Mouse (Mus musculus) midbrain, embryonic 16.5 days (tissue): ENCODE data around the gene Ggt7. TPM values are rescaled to one million over a fixed set of nuclear protein-coding genes. Genes with fewer than 3 reads are reported as not detected.
"Not testable (repeated sequence)": the region's sequence is repeated elsewhere in the genome, so short reads cannot be mapped to it uniquely, and the experiment has no call there.

Experiments
- ATAC-seq: fragments of 200-750 bp; cut with Nextera tagmentation; 2 replicates; pipeline ENCODE4 v1.8.0; 2017; ENCODE audit warnings: moderate TSS enrichment
- H3K27ac ChIP-seq: fragments of 300-500 bp; sonication (generic); 2 replicates; pipeline ENCODE4 v1.5.1; 2014; ENCODE audit warnings: mild to moderate bottlenecking, low read length, mixed read lengths
- H3K27me3 ChIP-seq: fragments of 300-500 bp; sonication (generic); 2 replicates; pipeline ENCODE4 v1.6.1; 2014; ENCODE audit warnings: low read depth, low read length, mixed read lengths; ENCODE audit not compliant: control insufficient read depth, insufficient read depth
- H3K36me3 ChIP-seq: fragments of 300-500 bp; sonication (generic); 2 replicates; pipeline ENCODE4 v1.6.1; 2014; ENCODE audit warnings: mild to moderate bottlenecking, low read length, moderate library complexity, mixed read lengths; ENCODE audit not compliant: control insufficient read depth, insufficient read depth
- H3K4me1 ChIP-seq: fragments of 300-500 bp; sonication (generic); 2 replicates; pipeline ENCODE4 v1.6.1; 2014; ENCODE audit warnings: mild to moderate bottlenecking, low read length, mixed read lengths; ENCODE audit not compliant: control insufficient read depth, insufficient read depth
- H3K4me2 ChIP-seq: fragments of 300-500 bp; sonication (generic); 2 replicates; pipeline ENCODE4 v1.6.1; 2014; ENCODE audit warnings: mild to moderate bottlenecking, low read length, mixed read lengths
- H3K4me3 ChIP-seq: fragments of 300-500 bp; sonication (generic); 2 replicates; pipeline ENCODE4 v1.5.1; 2014; ENCODE audit warnings: low read depth, mild to moderate bottlenecking, low read length, moderate library complexity, mixed read lengths
- H3K9ac ChIP-seq: fragments of 300-500 bp; sonication (generic); 2 replicates; pipeline ENCODE4 v1.6.1; 2014; ENCODE audit warnings: low read depth, low read length, mixed read lengths
- H3K9me3 ChIP-seq: fragments of 300-500 bp; sonication (generic); replicated peaks from 2 replicates; pipeline ENCODE4 v1.6.1; 2014; ENCODE audit warnings: mild to moderate bottlenecking, low read length, mixed read lengths; ENCODE audit not compliant: control insufficient read depth, poor library complexity, severe bottlenecking
- WGBS: fragments of 180-500 bp; shearing (Covaris S2); extraction: QIAGEN DNeasy Blood & Tissue Kit; methylation state at CpG from one replicate; pipeline ENCODE4 v1.1.7; 2014; 5-methylcytosine and 5-hydroxymethylcytosine counted together
- polyA plus RNA-seq: library from polyadenylated mRNA; unstranded; fragments of >200 nt; fragmentation: Nextera tagmentation; extraction: Ambion mirVana; gene quantifications from 2 replicates; pipeline ENCODE4 v1.2.1, GENCODE M21; 2015

The Ggt7 gene
- polyA plus RNA-seq, 1 experiment from 2014 or later = 83.3 TPM

DNA sequence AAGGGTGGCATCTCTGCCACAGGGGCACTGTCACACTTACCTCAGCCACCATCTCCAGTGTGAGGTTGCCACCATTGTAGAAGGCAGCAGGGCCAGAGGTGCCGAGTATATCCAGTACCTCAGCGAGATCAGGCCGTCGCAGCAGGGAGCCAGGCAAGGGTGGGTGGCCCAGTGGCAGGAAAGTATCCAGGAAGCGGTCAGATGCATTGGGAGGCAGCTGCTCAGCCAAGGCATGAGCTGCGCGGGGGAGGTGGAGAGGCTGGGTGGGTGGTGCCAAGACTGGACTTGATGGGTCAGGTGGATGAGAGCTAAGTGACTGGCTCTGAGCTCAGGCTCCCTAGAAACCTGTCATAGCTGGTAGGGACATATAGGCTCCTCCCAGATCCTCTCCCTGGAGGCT is 15.4 kb downstream of the Ggt7 start:
- H3K27me3 ChIP-seq = no peaks in the 10 kb centered on the region
- no peak overlapping the region for H3K27ac ChIP-seq
- no peak overlapping the region for H3K4me2 ChIP-seq
- no peaks in the 10 kb centered on the region; the same call in 1 of the 2 replicates for H3K4me1 ChIP-seq
- no peaks in the 10 kb centered on the region for H3K9me3 ChIP-seq
- 84% methylated on average over 7 of the region's 7 CpGs for WGBS
- peaks cover 22% of the 10 kb centered on the region for H3K36me3 ChIP-seq
- ATAC-seq = no peak
- no peak overlapping the region for H3K4me3 ChIP-seq
- no peak overlapping the region for H3K9ac ChIP-seq

DNA sequence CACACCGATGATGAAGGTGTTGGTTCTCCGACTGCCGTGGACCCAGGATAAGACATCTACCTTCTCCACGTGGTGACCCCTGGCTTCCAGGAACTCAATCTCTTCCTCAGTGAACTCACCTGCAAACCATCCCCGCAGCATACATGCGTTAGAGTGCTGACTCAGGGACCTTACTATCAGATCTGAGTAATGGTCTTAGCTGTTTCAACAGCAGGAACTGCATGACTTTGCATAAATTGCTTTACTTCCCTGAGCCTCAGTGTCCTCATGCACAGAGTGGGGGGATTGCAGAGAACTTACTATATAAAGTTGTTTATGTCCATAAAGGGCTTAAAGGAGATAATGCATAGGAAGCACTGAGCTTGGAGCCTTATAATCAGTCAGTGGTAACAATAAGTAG is 27.0 kb downstream of the Ggt7 start:
- Histone ChIP-seq H3K36me3 (peaks cover 29% of the 10 kb centered on the region), H3K27me3 (no peaks in the 10 kb centered on the region), H3K9ac (no peak overlapping the region), H3K9me3 (no peaks in the 10 kb centered on the region), H3K4me3 (no peak overlapping the region), H3K4me1 (no peaks in the 10 kb centered on the region), H3K27ac (no peak overlapping the region), H3K4me2 (no peak overlapping the region)
- ATAC-seq = no peak
- 95% methylated on average over 6 of the region's 6 CpGs for whole genome bisulfite sequencing

DNA sequence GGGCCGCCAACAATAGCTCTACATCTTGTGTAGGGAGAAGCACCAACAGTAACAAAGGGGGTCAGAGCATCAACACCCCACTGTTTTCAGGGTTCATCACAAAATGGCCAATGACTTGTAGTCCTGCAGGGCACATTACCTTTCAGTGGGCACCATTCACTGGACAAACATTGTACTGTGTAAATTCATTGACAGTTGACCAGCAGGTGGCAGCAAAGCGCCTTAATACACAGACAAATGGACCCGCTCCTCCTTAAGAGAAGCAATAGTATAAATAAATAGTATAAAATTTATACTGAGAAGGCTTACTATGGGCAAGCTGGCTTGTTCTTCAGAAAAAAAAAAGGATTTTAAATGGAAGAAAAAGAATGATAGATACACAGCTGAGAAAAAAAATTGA is 36.0 kb downstream of the Ggt7 start:
- WGBS = 40% methylated on average over 3 of the region's 3 CpGs
- no peaks in the 10 kb centered on the region for H3K9me3 ChIP-seq

DNA sequence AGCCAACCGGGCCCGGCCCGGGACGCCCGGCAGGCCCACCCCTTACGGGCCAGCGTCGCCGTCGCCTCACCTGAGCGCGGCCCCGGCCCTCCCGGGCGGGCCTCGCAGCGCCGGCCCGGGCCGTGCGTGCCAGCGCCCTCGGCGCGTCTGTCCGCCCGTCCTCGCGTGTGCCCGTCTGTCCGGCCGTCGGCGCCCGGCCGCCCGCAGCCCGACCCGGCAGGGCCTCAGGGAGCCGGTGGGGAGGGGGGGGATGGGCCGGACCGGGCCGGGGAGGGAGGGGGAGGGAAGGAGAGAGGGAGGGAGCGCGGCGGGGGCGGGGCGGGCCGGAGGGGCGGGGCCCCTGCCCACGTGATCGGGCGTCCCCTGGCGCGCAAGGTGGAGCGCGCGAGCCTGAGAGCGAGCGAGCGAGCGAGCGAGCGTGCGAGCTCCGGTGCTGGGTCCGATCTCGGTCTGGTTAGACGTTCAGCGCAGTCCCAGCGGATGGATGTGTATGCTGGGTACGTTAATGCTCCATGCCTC is 44.4 kb downstream of the Ggt7 start, which contains the start of gene Ncoa6:
Gene Ncoa6, minus strand, starts transcription at position 325 of the 519 bp plus-strand sequence.
- H3K9me3 ChIP-seq = no peaks in the 10 kb centered on the region
- H3K27me3 ChIP-seq = no peaks in the 10 kb centered on the region
- WGBS = 1% methylated on average over 39 of the region's 72 CpGs
- H3K4me2 ChIP-seq = peak within 1 kb of the TSS; percentile 71
- H3K36me3 ChIP-seq = no peaks in the 10 kb centered on the region
- peak within 1 kb of the TSS; percentile 90 for H3K4me3 ChIP-seq
- peak within 1 kb of the TSS; percentile 98 for H3K9ac ChIP-seq
- H3K4me1 ChIP-seq = peaks cover 26% of the 10 kb centered on the region
- H3K27ac ChIP-seq = peak within 1 kb of the TSS; percentile 97
- ATAC-seq = peak; percentile 81

More for the DNA sequence above, 36.0 kb downstream of the Ggt7 start:
- Histone ChIP-seq H3K27ac (no peak overlapping the region), H3K9ac (no peak overlapping the region), H3K4me2 (no peak overlapping the region), H3K4me1 (no peaks in the 10 kb centered on the region), H3K4me3 (no peak overlapping the region), H3K36me3 (no peaks in the 10 kb centered on the region), H3K27me3 (no peaks in the 10 kb centered on the region)
- no peak for ATAC-seq

DNA sequence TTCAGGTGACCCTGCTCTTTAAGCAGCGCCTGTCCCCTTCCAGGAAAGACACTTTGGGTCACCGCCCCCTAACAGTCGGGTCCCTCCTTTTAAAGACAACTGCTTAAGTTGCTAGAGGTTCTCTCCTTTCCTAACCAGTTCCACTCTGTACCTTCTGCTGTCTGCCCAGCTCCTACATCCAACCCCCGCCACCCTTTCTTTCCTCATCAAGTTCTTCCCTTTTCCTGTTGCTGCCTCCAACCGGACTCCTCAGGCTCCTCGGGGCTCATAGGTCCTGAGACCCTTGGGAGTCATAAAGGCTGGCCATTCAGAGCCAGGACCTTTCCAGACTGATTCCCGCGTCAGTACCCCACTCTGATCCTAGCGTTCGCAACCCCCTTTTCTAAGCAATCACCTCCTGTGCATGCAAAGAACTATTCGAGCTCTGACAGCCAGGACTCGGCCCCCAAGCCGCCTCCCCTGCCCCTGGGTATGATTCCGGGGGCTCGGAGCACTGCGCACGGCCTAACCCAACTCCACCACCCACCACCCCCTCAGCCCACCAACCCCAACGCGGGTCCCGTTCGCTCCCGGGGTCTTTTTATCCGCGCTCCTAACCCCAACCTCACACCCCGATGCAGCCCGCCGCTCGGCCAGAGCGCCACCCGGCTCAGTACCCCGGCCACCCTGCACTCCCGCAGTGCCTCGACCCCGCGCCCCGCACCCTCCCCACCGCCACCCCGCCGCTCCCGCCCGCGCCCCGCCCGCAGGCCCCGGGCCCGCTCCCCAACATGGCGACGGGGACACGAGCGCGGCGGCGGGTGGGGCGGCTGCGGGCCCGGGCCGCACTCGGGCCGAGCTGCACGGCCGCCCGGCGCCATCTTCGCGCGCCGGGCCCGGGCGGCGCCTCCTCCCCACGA is 45.1 kb downstream of the Ggt7 start:
- 1% methylated on average over 32 of the region's 71 CpGs for whole genome bisulfite sequencing
- H3K27me3 ChIP-seq = no peaks in the 10 kb centered on the region
- ATAC-seq = peak; percentile 63

DNA sequence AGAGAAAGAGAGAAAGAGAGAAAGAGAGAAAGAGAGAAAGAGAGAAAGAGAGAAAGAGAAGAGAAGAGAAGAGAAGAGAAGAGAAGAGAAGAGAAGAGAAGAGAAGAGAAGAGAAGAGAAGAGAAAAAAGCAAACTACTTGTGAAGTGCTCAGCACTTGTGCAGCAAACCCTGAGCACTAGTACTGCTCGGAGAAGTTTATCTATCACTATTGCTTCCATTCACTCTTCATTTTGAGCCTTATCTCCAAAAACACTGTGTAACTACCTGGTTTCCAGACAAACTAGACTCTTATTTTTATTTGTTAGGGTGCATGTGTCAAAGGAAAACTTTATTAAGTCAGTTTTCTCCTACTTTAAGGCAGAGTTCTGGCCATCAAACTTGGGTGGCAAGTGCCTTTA is 51.2 kb downstream of the Ggt7 start:
- H3K9me3 ChIP-seq = no peaks in the 10 kb centered on the region
- H3K4me1 ChIP-seq = peaks cover 11% of the 10 kb centered on the region
- ATAC-seq = no peak

More for the DNA sequence above, 45.1 kb downstream of the Ggt7 start:
- Histone ChIP-seq H3K4me2 (peak overlapping the region; percentile 71), H3K9me3 (no peaks in the 10 kb centered on the region), H3K4me3 (peak overlapping the region; percentile 90), H3K9ac (peak overlapping the region; percentile 98), H3K27ac (peak overlapping the region; percentile 97), H3K36me3 (no peaks in the 10 kb centered on the region), H3K4me1 (peaks cover 26% of the 10 kb centered on the region)

DNA sequence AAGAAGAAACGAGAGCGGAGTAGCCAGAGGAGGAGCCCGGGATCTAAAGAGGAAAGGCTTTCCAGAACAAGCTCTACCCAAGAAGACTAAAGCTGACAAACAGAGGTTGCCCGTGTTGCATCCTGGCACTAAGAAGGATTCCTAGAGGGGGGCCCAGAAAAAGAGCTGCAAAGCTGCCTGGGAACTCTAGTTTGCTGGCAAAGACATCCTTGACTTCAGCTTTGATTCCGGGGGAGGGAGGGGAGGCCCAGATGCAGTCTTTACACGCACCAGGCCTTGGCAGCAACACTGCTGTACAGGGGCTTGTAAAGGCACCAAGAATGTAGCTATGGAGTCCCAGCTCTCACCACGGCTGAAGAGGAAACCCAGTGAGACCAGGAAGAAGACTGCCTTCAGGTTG is 64.4 kb downstream of the Ggt7 start:
- ATAC-seq = no peak
- H3K4me2 ChIP-seq = no peak overlapping the region
- no peaks in the 10 kb centered on the region for H3K27me3 ChIP-seq
- WGBS = 81% methylated on average over 7 of the region's 7 CpGs
- H3K4me3 ChIP-seq = no peak overlapping the region
- H3K27ac ChIP-seq = 0 out of 2 replicates have a peak overlapping the region, but pooled peaks have one; percentile 33
- no peak overlapping the region for H3K9ac ChIP-seq
- H3K4me1 ChIP-seq = no peaks in the 10 kb centered on the region
- H3K9me3 ChIP-seq = no peaks in the 10 kb centered on the region
- H3K36me3 ChIP-seq = no peaks in the 10 kb centered on the region; the same call in 1 of the 2 replicates

More for the DNA sequence above, 51.2 kb downstream of the Ggt7 start:
- H3K4me2 ChIP-seq = no peak overlapping the region
- no peak overlapping the region for H3K9ac ChIP-seq
- H3K27me3 ChIP-seq = no peaks in the 10 kb centered on the region
- H3K27ac ChIP-seq = no peak overlapping the region
- no peaks in the 10 kb centered on the region for H3K36me3 ChIP-seq
- 100% methylated on average over 1 of the region's 1 CpGs for WGBS
- no peak overlapping the region for H3K4me3 ChIP-seq

DNA sequence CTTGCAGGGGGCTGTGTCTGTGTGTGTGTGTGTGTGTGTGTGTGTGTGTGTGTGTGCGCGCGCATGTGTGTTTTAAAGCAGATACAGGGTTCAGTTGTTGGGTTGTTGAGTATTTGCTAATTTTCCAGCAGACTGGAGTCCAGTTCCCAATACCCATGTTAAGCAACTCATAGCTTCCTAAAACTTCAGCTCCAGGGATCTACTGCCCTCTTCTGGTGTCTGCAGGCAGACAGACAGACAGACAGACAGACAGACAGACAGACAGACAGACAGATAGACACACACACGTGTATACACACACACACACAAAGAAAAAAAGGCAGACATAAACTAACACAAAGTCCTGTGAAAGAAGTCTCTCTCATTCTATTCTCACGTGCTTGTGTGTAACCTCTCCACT is 66.8 kb downstream of the Ggt7 start:
- Histone ChIP-seq H3K27me3 (no peaks in the 10 kb centered on the region), H3K9ac (no peak overlapping the region), H3K9me3 (no peaks in the 10 kb centered on the region), H3K4me1 (no peaks in the 10 kb centered on the region), H3K36me3 (no peaks in the 10 kb centered on the region; the same call in 1 of the 2 replicates), H3K4me3 (no peak overlapping the region), H3K4me2 (no peak overlapping the region), H3K27ac (no peak overlapping the region)
- 81% methylated on average over 5 of the region's 5 CpGs for WGBS
- no peak for ATAC-seq

DNA sequence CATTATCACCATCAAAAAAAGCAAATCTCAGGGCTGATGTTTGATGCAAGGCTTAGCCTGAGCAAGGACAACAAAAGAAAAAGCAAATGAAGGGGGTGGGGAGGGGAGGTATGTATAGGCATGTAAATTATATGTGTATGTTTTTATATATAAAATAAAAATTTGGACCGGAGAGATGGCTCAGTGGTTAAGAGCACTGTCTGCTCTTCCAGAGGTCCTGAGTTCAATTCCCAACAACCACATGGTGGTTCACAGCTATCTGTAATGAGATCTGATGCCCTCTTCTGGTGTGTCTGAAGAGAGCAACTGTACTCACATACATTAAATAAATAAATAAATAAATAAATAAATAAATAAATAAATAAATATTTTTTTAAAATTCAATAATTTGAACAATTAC is 70.1 kb downstream of the Ggt7 start:
- not testable (repeated sequence) for H3K4me1 ChIP-seq, ATAC-seq, H3K9ac ChIP-seq, H3K4me2 ChIP-seq, H3K27ac ChIP-seq, H3K4me3 ChIP-seq, H3K9me3 ChIP-seq, H3K27me3 ChIP-seq, H3K36me3 ChIP-seq
- 97% methylated on average over 1 of the region's 1 CpGs for WGBS
